Mouse (Mus musculus) lung, embryonic 15.5 days (tissue): ENCODE data around the gene Mymk. TPM values are rescaled to one million over a fixed set of nuclear protein-coding genes. Genes with fewer than 3 reads are reported as not detected.

Experiments used
- ATAC-seq: fragments of 200-750 bp; cut with Nextera tagmentation; 2 replicates; pipeline ENCODE4 v1.8.0; 2017; ENCODE audit warnings: moderate number of reproducible peaks, borderline replicate concordance; ENCODE audit not compliant: low FRiP score, low TSS enrichment; ENCODE audit errors: extremely low read depth
- H3K27ac ChIP-seq: fragments of 300-500 bp; sonication (generic); 2 replicates; pipeline ENCODE4 v1.5.1; 2015; ENCODE audit warnings: moderate library complexity, mild to moderate bottlenecking, inconsistent platforms
- H3K27me3 ChIP-seq: fragments of 300-500 bp; sonication (generic); 2 replicates; pipeline ENCODE4 v1.6.1; 2015; ENCODE audit warnings: inconsistent platforms
- H3K36me3 ChIP-seq: fragments of 300-500 bp; sonication (generic); 2 replicates; pipeline ENCODE4 v1.6.1; 2015; ENCODE audit warnings: inconsistent platforms
- H3K4me1 ChIP-seq: fragments of 300-500 bp; sonication (generic); 2 replicates; pipeline ENCODE4 v1.6.1; 2015; ENCODE audit warnings: inconsistent platforms
- H3K4me2 ChIP-seq: fragments of 300-500 bp; sonication (generic); 2 replicates; pipeline ENCODE4 v1.6.1; 2015; ENCODE audit warnings: inconsistent platforms, mild to moderate bottlenecking, moderate library complexity
- H3K4me3 ChIP-seq: fragments of 300-500 bp; sonication (generic); 2 replicates; pipeline ENCODE4 v1.5.1; 2015; ENCODE audit warnings: mild to moderate bottlenecking, inconsistent platforms
- H3K9ac ChIP-seq: fragments of 300-500 bp; sonication (generic); 2 replicates; pipeline ENCODE4 v1.6.1; 2015; ENCODE audit warnings: inconsistent platforms
- H3K9me3 ChIP-seq: fragments of 300-500 bp; sonication (generic); 2 replicates; pipeline ENCODE4 v1.6.1; 2016; ENCODE audit warnings: inconsistent platforms
- whole genome bisulfite sequencing: fragments of 180-500 bp; shearing (Covaris S2); methylation state at CpG from one replicate; pipeline ENCODE4 v1.1.7; 2015; 5-methylcytosine and 5-hydroxymethylcytosine counted together
- polyA plus RNA-seq: library from polyadenylated mRNA; unstranded; fragments of >200 nt; fragmentation: Nextera tagmentation; extraction: Ambion mirVana; gene quantifications from 2 replicates; pipeline ENCODE4 v1.2.1, GENCODE M21; 2015

Mymk gene
- polyA plus RNA-seq, 1 experiment from 2014 or later: 0.49 TPM

- Histone ChIP-seq H3K4me1 (peaks cover 5% of the 10 kb centered on the region; the same call in 1 of the 2 replicates), H3K9me3 (no peaks in the 10 kb centered on the region), H3K27me3 (peaks cover 5% of the 10 kb centered on the region; the same call in 1 of the 2 replicates), H3K27ac (no peak overlapping the region), H3K4me2 (no peak overlapping the region), H3K36me3 (no peaks in the 10 kb centered on the region), H3K9ac (no peak overlapping the region), H3K4me3 (no peak overlapping the region)
- ATAC-seq: no peak
- 42% methylated on average over 2 of the region's 2 CpGs for WGBS
These were observed 39.6 kb downstream of the Mymk start for GRCm38 (mm10) chr2:27032361-27032760.

- Histone ChIP-seq H3K27ac (no peak overlapping the region), H3K9me3 (no peaks in the 10 kb centered on the region), H3K4me2 (peak overlapping the region; percentile 53), H3K9ac (no peak overlapping the region), H3K36me3 (no peaks in the 10 kb centered on the region), H3K4me1 (peaks cover 5% of the 10 kb centered on the region; the same call in 1 of the 2 replicates), H3K4me3 (no peak overlapping the region), H3K27me3 (peaks cover 14% of the 10 kb centered on the region; the same call in 1 of the 2 replicates)
- ATAC-seq: no peak
- WGBS: 55% methylated on average over 4 of the region's 4 CpGs
These were observed 43.5 kb downstream of the Mymk start for GRCm38 (mm10) chr2:27028437-27029015.

GRCm38 (mm10) chr2:27027618-27028436 is 44.2 kb downstream of the Mymk start, which contains the start of gene Slc2a6:
TSS of gene Slc2a6 (minus strand) at chr2:27027998.
- H3K27ac ChIP-seq: no peak within 1 kb of the TSS
- H3K27me3 ChIP-seq: peaks cover 14% of the 10 kb centered on the region; the same call in 1 of the 2 replicates
- WGBS: 2% methylated on average over 38 of the region's 38 CpGs

GRCm38 (mm10) chr2:27026857-27027617 is 44.9 kb downstream of the Mymk start:
- ATAC-seq: no peak
- H3K9me3 ChIP-seq: no peaks in the 10 kb centered on the region
- peaks cover 5% of the 10 kb centered on the region; the same call in 1 of the 2 replicates for H3K4me1 ChIP-seq
- H3K4me3 ChIP-seq: no peak overlapping the region
- no peak overlapping the region for H3K27ac ChIP-seq
- H3K27me3 ChIP-seq: peaks cover 14% of the 10 kb centered on the region; the same call in 1 of the 2 replicates
- no peaks in the 10 kb centered on the region for H3K36me3 ChIP-seq
- WGBS: 62% methylated on average over 10 of the region's 10 CpGs
- H3K4me2 ChIP-seq: no peak overlapping the region; the same call in 1 of the 2 replicates
- no peak overlapping the region for H3K9ac ChIP-seq

More at GRCm38 (mm10) chr2:27027618-27028436, 44.2 kb downstream of the Mymk start, which contains the start of gene Slc2a6:
- H3K4me3 ChIP-seq: peak within 1 kb of the TSS; percentile 24; the same call in 1 of the 2 replicates
- peaks cover 5% of the 10 kb centered on the region; the same call in 1 of the 2 replicates for H3K4me1 ChIP-seq
- H3K9ac ChIP-seq: no peak within 1 kb of the TSS
- no peaks in the 10 kb centered on the region for H3K9me3 ChIP-seq
- ATAC-seq: peak; percentile 95
- H3K4me2 ChIP-seq: peak within 1 kb of the TSS; percentile 53
- no peaks in the 10 kb centered on the region for H3K36me3 ChIP-seq

- H3K4me3 ChIP-seq: no peak overlapping the region
- H3K36me3 ChIP-seq: no peaks in the 10 kb centered on the region
- H3K4me2 ChIP-seq: no peak overlapping the region
- H3K9me3 ChIP-seq: no peaks in the 10 kb centered on the region
- peaks cover 5% of the 10 kb centered on the region; the same call in 1 of the 2 replicates for H3K4me1 ChIP-seq
- no peak overlapping the region for H3K9ac ChIP-seq
- no peak overlapping the region for H3K27ac ChIP-seq
- 88% methylated on average over 3 of the region's 3 CpGs for WGBS
- ATAC-seq: no peak
- peaks cover 14% of the 10 kb centered on the region; the same call in 1 of the 2 replicates for H3K27me3 ChIP-seq
These were observed 45.6 kb downstream of the Mymk start for GRCm38 (mm10) chr2:27026332-27026731.

GRCm38 (mm10) chr2:27025545-27025944 is 46.4 kb downstream of the Mymk start:
- no peak for ATAC-seq
- 76% methylated on average over 3 of the region's 3 CpGs for WGBS
- H3K4me3 ChIP-seq: no peak overlapping the region
- H3K9ac ChIP-seq: no peak overlapping the region
- no peaks in the 10 kb centered on the region for H3K36me3 ChIP-seq
- H3K27ac ChIP-seq: no peak overlapping the region
- no peak overlapping the region for H3K4me2 ChIP-seq
- H3K4me1 ChIP-seq: peaks cover 5% of the 10 kb centered on the region; the same call in 1 of the 2 replicates
- peaks cover 14% of the 10 kb centered on the region; the same call in 1 of the 2 replicates for H3K27me3 ChIP-seq
- no peaks in the 10 kb centered on the region for H3K9me3 ChIP-seq

GRCm38 (mm10) chr2:27024136-27024535 is 47.8 kb downstream of the Mymk start:
- Histone ChIP-seq H3K27me3 (peaks cover 11% of the 10 kb centered on the region; the same call in 1 of the 2 replicates), H3K9me3 (no peaks in the 10 kb centered on the region), H3K4me2 (no peak overlapping the region), H3K4me3 (no peak overlapping the region), H3K27ac (no peak overlapping the region; the same call in 1 of the 2 replicates), H3K36me3 (no peaks in the 10 kb centered on the region), H3K4me1 (peaks cover 5% of the 10 kb centered on the region; the same call in 1 of the 2 replicates), H3K9ac (no peak overlapping the region)
- ATAC-seq: no peak
- 69% methylated on average over 14 of the region's 14 CpGs for WGBS

GRCm38 (mm10) chr2:27022612-27023011 is 49.4 kb downstream of the Mymk start:
- 74% methylated on average over 6 of the region's 6 CpGs for WGBS
- Histone ChIP-seq H3K9me3 (no peaks in the 10 kb centered on the region), H3K4me1 (no peaks in the 10 kb centered on the region), H3K27me3 (0 out of 2 replicates have a peak, but pooled peaks cover 10% of the 10 kb centered on the region), H3K9ac (no peak overlapping the region), H3K4me2 (no peak overlapping the region), H3K36me3 (peaks cover 10% of the 10 kb centered on the region), H3K27ac (no peak overlapping the region), H3K4me3 (no peak overlapping the region)
- ATAC-seq: no peak; the same call in 1 of the 2 replicates

GRCm38 (mm10) chr2:27021103-27021502 is 50.9 kb downstream of the Mymk start:
- no peak overlapping the region for H3K4me2 ChIP-seq
- no peak for ATAC-seq

GRCm38 (mm10) chr2:27019530-27019929 is 52.4 kb downstream of the Mymk start:
- ATAC-seq: no peak
- H3K9me3 ChIP-seq: no peaks in the 10 kb centered on the region
- H3K9ac ChIP-seq: no peak overlapping the region
- H3K4me2 ChIP-seq: no peak overlapping the region
- peaks cover 41% of the 10 kb centered on the region for H3K36me3 ChIP-seq
- no peak overlapping the region for H3K27ac ChIP-seq
- H3K4me3 ChIP-seq: no peak overlapping the region
- H3K4me1 ChIP-seq: no peaks in the 10 kb centered on the region
- H3K27me3 ChIP-seq: no peaks in the 10 kb centered on the region
- 82% methylated on average over 2 of the region's 2 CpGs for WGBS

More at GRCm38 (mm10) chr2:27021103-27021502, 50.9 kb downstream of the Mymk start:
- Histone ChIP-seq H3K36me3 (peaks cover 25% of the 10 kb centered on the region), H3K4me1 (no peaks in the 10 kb centered on the region), H3K27ac (no peak overlapping the region), H3K4me3 (no peak overlapping the region), H3K9ac (no peak overlapping the region), H3K9me3 (no peaks in the 10 kb centered on the region), H3K27me3 (0 out of 2 replicates have a peak, but pooled peaks cover 4% of the 10 kb centered on the region)
- 82% methylated on average over 1 of the region's 1 CpGs for WGBS

- H3K4me3 ChIP-seq: no peak overlapping the region
- peaks cover 53% of the 10 kb centered on the region for H3K36me3 ChIP-seq
- H3K27me3 ChIP-seq: no peaks in the 10 kb centered on the region
- H3K4me2 ChIP-seq: no peak overlapping the region
- no peaks in the 10 kb centered on the region for H3K4me1 ChIP-seq
- no peak overlapping the region for H3K27ac ChIP-seq
- WGBS: 45% methylated on average over 5 of the region's 5 CpGs
- no peak for ATAC-seq
- H3K9ac ChIP-seq: no peak overlapping the region
- no peaks in the 10 kb centered on the region for H3K9me3 ChIP-seq
These were observed 54.2 kb downstream of the Mymk start for GRCm38 (mm10) chr2:27017802-27018201.
